In the genomic region with DNA sequence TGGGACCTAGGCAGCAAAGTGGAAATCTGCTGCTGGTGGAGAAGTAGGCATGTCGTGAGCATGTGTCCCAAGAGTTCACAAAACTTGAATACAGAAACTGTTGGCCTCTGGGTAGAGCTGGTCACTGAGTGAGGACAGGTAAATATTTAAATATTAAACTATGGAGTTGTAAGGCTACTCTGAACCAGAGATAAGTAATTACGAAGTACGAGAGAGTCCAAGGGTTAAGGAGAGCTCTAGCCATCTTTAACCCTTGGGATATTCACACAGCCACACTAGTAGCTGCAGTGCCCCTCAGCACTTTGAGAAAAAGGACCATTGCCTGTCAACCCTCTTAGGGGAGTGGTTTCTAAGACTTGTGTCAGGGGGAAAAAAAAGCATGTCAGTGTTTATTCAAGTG, we compare ENCODE assay signal across 17 mouse cellular contexts.
"Had no signal": no experiment of that assay in that cellular context is flagged by ENCODE, and none has a peak within 500 bp of the region (broad histone marks: within the 10 kb centered on the region; RNA-seq: fewer than 3 reads in every experiment).

No protein-coding gene starts in this region.

- H3K9me3 ChIP-seq: hindbrain, embryonic 12.5 days; limb, embryonic 15.5 days; liver, embryonic 15.5 days; megakaryocyte, embryonic 14.5 days; midbrain, embryonic 15.5 days; neural tube, embryonic 12.5 days had no signal

- H3K4me2 ChIP-seq: hindbrain, embryonic 12.5 days; limb, embryonic 15.5 days; liver, embryonic 15.5 days; lung, embryonic 14.5 days; midbrain, embryonic 11.5 days; midbrain, embryonic 15.5 days; neural tube, embryonic 12.5 days had no signal

- H3K4me3 ChIP-seq: hindbrain, embryonic 12.5 days; limb, embryonic 15.5 days; liver, embryonic 15.5 days; megakaryocyte, embryonic 14.5 days; midbrain, embryonic 15.5 days; neural tube, embryonic 12.5 days had no signal

- DNase-seq: layer of hippocampus, adult 9-11 months; layer of hippocampus, postnatal 36 days; lung, embryonic 14.5 days; lung, postnatal 14 days; right cerebral cortex, postnatal 14 days; thymus, adult 2 months; thymus, postnatal 25 days had no signal

- ATAC-seq: hindbrain, embryonic 16.5 days; inflammation-experienced regulatory T-cells, adult 6 months; midbrain, embryonic 15.5 days had no signal

- H3K27ac ChIP-seq: hindbrain, embryonic 12.5 days; limb, embryonic 15.5 days; liver, embryonic 15.5 days; macrophage; midbrain, embryonic 15.5 days; neural tube, embryonic 12.5 days had no signal

- H3K27me3 ChIP-seq: hindbrain, embryonic 12.5 days; limb, embryonic 15.5 days; liver, embryonic 15.5 days; megakaryocyte, embryonic 14.5 days; midbrain, embryonic 15.5 days; neural tube, embryonic 12.5 days had no signal

- H3K4me1 ChIP-seq: hindbrain, embryonic 12.5 days; limb, embryonic 15.5 days; midbrain, embryonic 15.5 days; neural tube, embryonic 12.5 days had no signal

- H3K9ac ChIP-seq: hindbrain, embryonic 12.5 days; limb, embryonic 15.5 days; liver, embryonic 15.5 days; lung, embryonic 14.5 days; midbrain, embryonic 15.5 days; neural tube, embryonic 12.5 days had no signal
